Mouse (Mus musculus) embryonic facial prominence, embryonic 10.5 days (tissue): ENCODE measurements around the gene Npm1. TPM values are rescaled to one million over a fixed set of nuclear protein-coding genes. Genes with fewer than 3 reads are reported as not detected.

Source experiments
- DNase-seq: peaks from one replicate; pipeline ENCODE4 v3.0.0-alpha.2; 2017; ENCODE audit warnings: low spot score
- H3K27ac ChIP-seq: fragments of 300-500 bp; sonication (generic); replicated peaks from 2 replicates; pipeline ENCODE4 v1.5.1; 2016; ENCODE audit warnings: mild to moderate bottlenecking
- H3K27me3 ChIP-seq: fragments of 300-500 bp; sonication (generic); replicated peaks from 2 replicates; pipeline ENCODE4 v1.6.1; 2016; ENCODE audit warnings: low read depth, mild to moderate bottlenecking; ENCODE audit not compliant: poor library complexity, severe bottlenecking
- H3K36me3 ChIP-seq: fragments of 300-500 bp; sonication (generic); replicated peaks from 2 replicates; pipeline ENCODE4 v1.6.1; 2016; ENCODE audit warnings: mild to moderate bottlenecking, moderate library complexity
- H3K4me1 ChIP-seq: fragments of 300-500 bp; sonication (generic); 2 replicates; pipeline ENCODE4 v1.6.1; 2016
- H3K4me3 ChIP-seq: fragments of 300-500 bp; sonication (generic); 2 replicates; pipeline ENCODE4 v1.5.1; 2016; ENCODE audit warnings: mild to moderate bottlenecking, moderate library complexity
- H3K9me3 ChIP-seq: fragments of 300-500 bp; sonication (generic); 2 replicates; pipeline ENCODE4 v1.6.1; 2016; ENCODE audit warnings: mild to moderate bottlenecking
- WGBS: fragments of 180-500 bp; shearing (Covaris S2); methylation state at CpG from one replicate; pipeline ENCODE4 v1.1.7; 2016; 5-methylcytosine and 5-hydroxymethylcytosine counted together
- polyA plus RNA-seq: library from polyadenylated mRNA; unstranded; fragments of >200 nt; fragmentation: Nextera tagmentation; extraction: Ambion mirVana; gene quantifications from 2 replicates; pipeline ENCODE4 v1.2.1, GENCODE M21; 2016

Npm1 gene
- polyA plus RNA-seq, 1 experiment from 2014 or later, result 1,604 TPM

- Histone ChIP-seq H3K27ac (no peak overlapping the region), H3K4me3 (no peak overlapping the region), H3K4me1 (peaks cover 7% of the 10 kb centered on the region), H3K36me3 (no peaks in the 10 kb centered on the region), H3K9me3 (no peaks in the 10 kb centered on the region), H3K27me3 (0 out of 2 replicates have a peak, but pooled peaks cover 9% of the 10 kb centered on the region)
- DNase-seq, result no peak
- 84% methylated on average over 8 of the region's 8 CpGs for WGBS
Observed at GRCm38 (mm10) chr11:33104911-33105316, 58.1 kb downstream of the Npm1 start.

GRCm38 (mm10) chr11:33103291-33103943 is 59.6 kb downstream of the Npm1 start:
- DNase-seq, result no peak
- Histone ChIP-seq H3K4me3 (no peak overlapping the region), H3K27me3 (peaks cover 7% of the 10 kb centered on the region; the same call in 1 of the 2 replicates), H3K9me3 (no peaks in the 10 kb centered on the region), H3K27ac (no peak overlapping the region), H3K4me1 (peaks cover 15% of the 10 kb centered on the region), H3K36me3 (no peaks in the 10 kb centered on the region)
- 90% methylated on average over 13 of the region's 13 CpGs for WGBS

Other genes starting within 250 kb of the Npm1 start
- 2.8 and 3.4 TPM in 2 replicates for gene Fgf18, start 15.8 kb downstream of the Npm1 start, polyA plus RNA-seq
- 5.0 TPM in 2 replicates for gene Tlx3, start 40.4 kb upstream of the Npm1 start, polyA plus RNA-seq
- gene Gm12117, start 113.5 kb upstream of the Npm1 start, polyA plus RNA-seq, result 0.39 TPM in 1 of 2 replicates, not detected in the other